Mouse (Mus musculus) liver, embryonic 14.5 days (tissue): ENCODE measurements around the gene Knl1.

Experiments
- CTCF ChIP-seq: IDR thresholded peaks from 2 replicates; pipeline ENCODE4 v1.5.1; 2016; ENCODE audit warnings: antibody characterized with exemption, low read depth, control low read depth
- EP300 ChIP-seq: IDR thresholded peaks from 2 replicates; pipeline ENCODE4 v1.6.1; 2016; ENCODE audit warnings: antibody characterized with exemption, low read depth

DNA sequence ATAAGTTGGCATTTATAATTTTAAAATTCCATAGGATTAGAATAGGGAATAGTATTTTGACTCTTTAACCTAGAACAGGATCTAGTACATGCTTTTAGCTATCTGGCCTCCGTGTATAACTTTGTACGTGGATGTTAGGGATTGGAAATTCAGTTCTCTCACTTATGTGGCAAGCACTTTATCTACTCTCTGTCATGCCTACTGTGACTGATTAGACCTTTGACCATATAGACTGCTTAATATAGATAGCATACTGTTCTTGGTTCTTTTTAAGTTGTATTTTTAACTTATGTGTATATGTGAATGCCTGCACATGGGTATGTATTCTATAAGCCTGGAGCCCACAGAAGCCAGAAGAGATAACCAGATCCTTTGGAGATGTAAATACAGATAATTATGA lies 13.2 kb downstream of the Knl1 start:
- TF ChIP-seq CTCF = no peak
- peak; percentile 65 for TF ChIP-seq EP300
